Comparison of ENCODE assay signal across 18 mouse cellular contexts in genomic region chr9:121756785-121757184, GRCm38 (mm10). TPM values are rescaled to one million over a fixed set of nuclear protein-coding genes. Genes with fewer than 3 reads are reported as not detected.
DNase-seq lines count a peak whose midpoint lies in the region; ATAC-seq and TF ChIP-seq lines count a peak whose summit lies in the region.
"Had no signal": no experiment of that assay in that cellular context is flagged by ENCODE, and none has a peak within 500 bp of the region (broad histone marks: within the 10 kb centered on the region; RNA-seq: fewer than 3 reads in every experiment).

No protein-coding gene starts in this region.

- no peak overlapping the region for H3ac ChIP-seq in myocyte (ENCODE audit: control insufficient read depth, insufficient read length)

- no peak overlapping the region for H3K9ac ChIP-seq in heart, embryonic 11.5 days (ENCODE audit: low read depth, low read length)
- no peak overlapping the region for H3K9ac ChIP-seq in embryonic facial prominence, embryonic 15.5 days
- H3K9ac ChIP-seq: forebrain, embryonic 15.5 days; heart, embryonic 13.5 days; hindbrain, embryonic 12.5 days had no signal

- peak; percentile 83 for DNase-seq in heart, adult 11 months
- no peak for DNase-seq in left cerebral cortex, adult 2 months (ENCODE audit: extremely low spot score in 1 of 2, low spot score in 2 of 2)
- DNase-seq in left cerebral cortex, postnatal 4 days = no peak
- DNase-seq in cerebellum, postnatal 14 days = no peak
- DNase-seq: cerebellum, adult 11 months; cerebellum, adult 8-10 months; cerebellum, postnatal 25 days; heart, adult 2 months; heart, postnatal 36 days had no signal

- H3K4me3 ChIP-seq in heart, embryonic 11.5 days (ENCODE audit: low read depth, low read length) = no peak overlapping the region
- no peak overlapping the region for H3K4me3 ChIP-seq in left cerebral cortex, adult 2 months
- H3K4me3 ChIP-seq in embryonic facial prominence, embryonic 15.5 days (replicated peaks) = no peak overlapping the region
- H3K4me3 ChIP-seq in myocyte = no peak overlapping the region
- H3K4me3 ChIP-seq: forebrain, embryonic 15.5 days; heart, adult 2 months; heart, embryonic 13.5 days; hindbrain, embryonic 12.5 days had no signal

- H3K4me1 ChIP-seq in heart, embryonic 11.5 days (ENCODE audit: control insufficient read depth, insufficient read depth, low read length) = peaks cover 25% of the 10 kb centered on the region
- peaks cover 42% of the 10 kb centered on the region for H3K4me1 ChIP-seq in embryonic facial prominence, embryonic 15.5 days

- H3K79me2 ChIP-seq in myocyte (ENCODE audit: control insufficient read depth, insufficient read depth) = no peaks in the 10 kb centered on the region

- ATAC-seq in heart, embryonic 11.5 days (replicated peaks; ENCODE audit: insufficient number of reproducible peaks, low FRiP score, low TSS enrichment) = no peak
- no peak for ATAC-seq in embryonic facial prominence, embryonic 15.5 days (ENCODE audit: insufficient number of reproducible peaks, low FRiP score, low TSS enrichment, low read depth)
- ATAC-seq in megakaryocyte progenitor cell, adult 5-6 weeks (replicated peaks; ENCODE audit: poor library complexity) = no peak
- ATAC-seq: forebrain, embryonic 15.5 days; hindbrain, embryonic 16.5 days had no signal

- H3K4me2 ChIP-seq in heart, embryonic 11.5 days = no peak overlapping the region
- H3K4me2 ChIP-seq in embryonic facial prominence, embryonic 15.5 days (replicated peaks) = no peak overlapping the region
- H3K4me2 ChIP-seq in myocyte (ENCODE audit: low read depth) = no peak overlapping the region
- H3K4me2 ChIP-seq: forebrain, embryonic 15.5 days; heart, embryonic 13.5 days; hindbrain, embryonic 12.5 days had no signal

- no peak for TF ChIP-seq CTCF in left cerebral cortex, adult 2 months (IDR thresholded peaks at IDR 0.05)

- peaks cover 23% of the 10 kb centered on the region for H3K36me3 ChIP-seq in heart, embryonic 11.5 days (ENCODE audit: control insufficient read depth, insufficient read depth, low read length)
- peaks cover 38% of the 10 kb centered on the region for H3K36me3 ChIP-seq in embryonic facial prominence, embryonic 15.5 days
- peaks cover 34% of the 10 kb centered on the region for H3K36me3 ChIP-seq in myocyte (ENCODE audit: control insufficient read depth, insufficient read depth)

- no peaks in the 10 kb centered on the region for H3K9me3 ChIP-seq in heart, embryonic 11.5 days (replicated peaks; ENCODE audit: control insufficient read depth, low read length)
- no peaks in the 10 kb centered on the region for H3K9me3 ChIP-seq in embryonic facial prominence, embryonic 15.5 days (replicated peaks)
- H3K9me3 ChIP-seq: forebrain, embryonic 15.5 days; heart, embryonic 13.5 days; hindbrain, embryonic 12.5 days had no signal

- intact Hi-C loops in left cerebral cortex, adult 2 months (cut with DNase I) = no loop called here
- intact Hi-C loops in left cerebral cortex, postnatal 4 days (cut with DNase I) = loop anchor here (10.0 kb wide), 1 partner anchor 282 kb away; no protein-coding TSS in a partner anchor

- no peak for TF ChIP-seq POLR2A in myocyte (IDR thresholded peaks at IDR 0.05; ENCODE audit: insufficient read length, low read depth)

- 85% methylated on average over 3 of the region's 3 CpGs for WGBS in heart, embryonic 11.5 days (ENCODE audit: insufficient replicate concordance)
- WGBS in embryonic facial prominence, embryonic 15.5 days = 84% methylated on average over 3 of the region's 3 CpGs

- H3K27me3 ChIP-seq in heart, embryonic 11.5 days (ENCODE audit: control insufficient read depth, insufficient read depth, low read length) = no peaks in the 10 kb centered on the region; the same call in 1 of the 2 replicates
- no peaks in the 10 kb centered on the region for H3K27me3 ChIP-seq in embryonic facial prominence, embryonic 15.5 days
- H3K27me3 ChIP-seq in myocyte (ENCODE audit: control insufficient read depth, insufficient read depth, insufficient read length) = no peaks in the 10 kb centered on the region
- H3K27me3 ChIP-seq: forebrain, embryonic 15.5 days; heart, embryonic 13.5 days; hindbrain, embryonic 12.5 days had no signal

- no peak overlapping the region for H3K27ac ChIP-seq in heart, embryonic 11.5 days (ENCODE audit: low read depth, low read length)
- H3K27ac ChIP-seq in left cerebral cortex, adult 2 months = 0 out of 2 replicates have a peak overlapping the region, but pooled peaks have one; percentile 2
- H3K27ac ChIP-seq in embryonic facial prominence, embryonic 15.5 days (replicated peaks) = peak overlapping the region; percentile 92
- H3K27ac ChIP-seq: forebrain, embryonic 15.5 days; heart, adult 2 months; heart, embryonic 13.5 days; hindbrain, embryonic 12.5 days had no signal

TF ChIP-seq in myocyte, 11 proteins besides CTCF, POLR2A, EP300 and RAD21:
- TF ChIP-seq POLR2AphosphoS2 (IDR thresholded peaks at IDR 0.05; ENCODE audit: insufficient read length, low read depth) (peak; percentile 65), USF1 (IDR thresholded peaks at IDR 0.05; ENCODE audit: low read depth) (no peak), MYOG (IDR thresholded peaks at IDR 0.05; ENCODE audit: control insufficient read depth in 1 of 3, insufficient read depth in 1 of 3, insufficient read length in 2 of 3, low read depth in 2 of 3) (no peak), MAX (IDR thresholded peaks at IDR 0.05; ENCODE audit: low read depth) (no peak)

RNA-seq across cellular contexts. Expression of gene Zfp651, which starts 2.3 kb away (rescaled TPM):
- 7.1 and 7.8 TPM in 2 replicates for polyA plus RNA-seq in heart, embryonic 11.5 days (2014; fragmentation: Nextera tagmentation; extraction: Ambion mirVana)
- 100 to 1,000 TPM; 119 to 133 TPM for total RNA-seq in left cerebral cortex, adult 2 months (2021)
- 10 to 100 TPM; 87.2 to 91.9 TPM for total RNA-seq in left cerebral cortex, postnatal 4 days (2021)
- 34.0 and 35.4 TPM in 2 replicates for polyA plus RNA-seq in embryonic facial prominence, embryonic 15.5 days (2015; fragmentation: Nextera tagmentation; extraction: Ambion mirVana)
- polyA plus RNA-seq in myocyte (2012; fragmentation: generic; extraction: Trizol) = 47.0 TPM
- 0.05 and 0.62 TPM in 2 replicates for total RNA-seq in megakaryocyte progenitor cell, adult 5-6 weeks (2015)
- 0.24 TPM in 1 of 2 replicates, not detected in the other for total RNA-seq in megakaryocyte progenitor cell, adult 5-6 weeks (2017)

RNA-seq across cellular contexts. Expression of gene Klhl40, which starts 20.6 kb away (rescaled TPM):
- polyA plus RNA-seq in heart, embryonic 11.5 days (2014; fragmentation: Nextera tagmentation; extraction: Ambion mirVana) = 0.59 and 0.84 TPM in 2 replicates
- total RNA-seq in left cerebral cortex, adult 2 months (2021) = 10 to 100 TPM in 1 of 2 experiments, 1 to 10 TPM in 1; 7.3 to 10.5 TPM
- total RNA-seq in left cerebral cortex, postnatal 4 days (2021) = 1 to 10 TPM; 1.3 TPM
- polyA plus RNA-seq in embryonic facial prominence, embryonic 15.5 days (2015; fragmentation: Nextera tagmentation; extraction: Ambion mirVana) = 16.7 and 23.2 TPM in 2 replicates
- polyA plus RNA-seq in myocyte (2012; fragmentation: generic; extraction: Trizol) = 70.4 TPM
- total RNA-seq in megakaryocyte progenitor cell, adult 5-6 weeks (2015) = not detected in 2 replicates
- total RNA-seq in megakaryocyte progenitor cell, adult 5-6 weeks (2017) = 0.17 TPM in 1 of 2 replicates, not detected in the other
- total RNA-seq: MEL had no signal

RNA-seq across cellular contexts. Expression of gene Hhatl, which starts 35.5 kb away (rescaled TPM):
- polyA plus RNA-seq in heart, embryonic 11.5 days (2014; fragmentation: Nextera tagmentation; extraction: Ambion mirVana) = 3.6 and 4.8 TPM in 2 replicates
- total RNA-seq in left cerebral cortex, adult 2 months (2021) = 10 to 100 TPM; 20.0 to 21.3 TPM
- under 1 TPM in 1 of 2 experiments, not detected in 1; 0.93 TPM for total RNA-seq in left cerebral cortex, postnatal 4 days (2021)
- 1.2 and 2.5 TPM in 2 replicates for polyA plus RNA-seq in embryonic facial prominence, embryonic 15.5 days (2015; fragmentation: Nextera tagmentation; extraction: Ambion mirVana)
- polyA plus RNA-seq in myocyte (2012; fragmentation: generic; extraction: Trizol) = 1.9 TPM
- not detected in 2 replicates for total RNA-seq in megakaryocyte progenitor cell, adult 5-6 weeks (2015)
- total RNA-seq in megakaryocyte progenitor cell, adult 5-6 weeks (2017) = not detected in 2 replicates
- total RNA-seq: MEL had no signal

RNA-seq across cellular contexts. Expression of gene Nktr, which starts 37.8 kb away (rescaled TPM):
- polyA plus RNA-seq in heart, embryonic 11.5 days (2014; fragmentation: Nextera tagmentation; extraction: Ambion mirVana) = 46.8 and 64.6 TPM in 2 replicates
- 100 to 1,000 TPM; 125 to 130 TPM for total RNA-seq in left cerebral cortex, adult 2 months (2021)
- 100 to 1,000 TPM; 145 to 152 TPM for total RNA-seq in left cerebral cortex, postnatal 4 days (2021)
- polyA plus RNA-seq in embryonic facial prominence, embryonic 15.5 days (2015; fragmentation: Nextera tagmentation; extraction: Ambion mirVana) = 66.5 and 71.5 TPM in 2 replicates
- 9.0 TPM for polyA plus RNA-seq in myocyte (2012; fragmentation: generic; extraction: Trizol)
- total RNA-seq in megakaryocyte progenitor cell, adult 5-6 weeks (2015) = 92.4 and 140 TPM in 2 replicates
- 100.0 and 142 TPM in 2 replicates for total RNA-seq in megakaryocyte progenitor cell, adult 5-6 weeks (2017)

RNA-seq across cellular contexts. Expression of gene Ss18l2, which starts 46.7 kb away (rescaled TPM):
- 153 and 161 TPM in 2 replicates for polyA plus RNA-seq in heart, embryonic 11.5 days (2014; fragmentation: Nextera tagmentation; extraction: Ambion mirVana)
- 10 to 100 TPM; 84.4 to 89.6 TPM for total RNA-seq in left cerebral cortex, adult 2 months (2021)
- total RNA-seq in left cerebral cortex, postnatal 4 days (2021) = 10 to 100 TPM; 60.1 to 60.6 TPM
- polyA plus RNA-seq in embryonic facial prominence, embryonic 15.5 days (2015; fragmentation: Nextera tagmentation; extraction: Ambion mirVana) = 111 and 116 TPM in 2 replicates
- polyA plus RNA-seq in myocyte (2012; fragmentation: generic; extraction: Trizol) = 81.5 TPM
- total RNA-seq in megakaryocyte progenitor cell, adult 5-6 weeks (2015) = 43.7 and 71.4 TPM in 2 replicates
- 39.8 and 59.3 TPM in 2 replicates for total RNA-seq in megakaryocyte progenitor cell, adult 5-6 weeks (2017)

Comparison
In these comparisons a context has a peak if more than half of its experiments do, and no peak if none do; other contexts are left out.
1. RNA of gene Hhatl, which starts 35.5 kb away (total RNA-seq): 20.0 to 21.3 TPM in left cerebral cortex, adult 2 months; 0.93 TPM in left cerebral cortex, postnatal 4 days and not detected in megakaryocyte progenitor cell, adult 5-6 weeks; every median in the first group is over 10 times any median in the second.
2. RNA of gene Zfp651, which starts 2.3 kb away (total RNA-seq): 119 to 133 TPM in left cerebral cortex, adult 2 months and 87.2 to 91.9 TPM in left cerebral cortex, postnatal 4 days; 0.05 to 0.62 TPM in megakaryocyte progenitor cell, adult 5-6 weeks; every median in the first group is over 10 times any median in the second.